Mouse (Mus musculus) heart, adult 2 months (tissue): ENCODE data around the gene Cotl1. TPM values are rescaled to one million over a fixed set of nuclear protein-coding genes. Genes with fewer than 3 reads are reported as not detected.

ENCODE experiments used
- DNase-seq, 2 experiments: peaks; one replicate each; pipeline ENCODE4 v3.0.0; 2021
- H3K27ac ChIP-seq: fragments of 200-600 bp; 2 replicates; pipeline ENCODE4 v1.8.1; 2022
- H3K27me3 ChIP-seq: fragments of 200-500 bp; 2 replicates; pipeline ENCODE4 v1.6.1; 2012; ENCODE audit warnings: mild to moderate bottlenecking, low read length, inconsistent platforms, mixed read lengths; ENCODE audit not compliant: control insufficient read depth, insufficient read depth
- H3K36me3 ChIP-seq: fragments of 200-500 bp; 2 replicates; pipeline ENCODE4 v1.6.1; 2012; ENCODE audit warnings: low read length, inconsistent platforms; ENCODE audit not compliant: control insufficient read depth, insufficient read depth
- H3K4me1 ChIP-seq: fragments of 200-500 bp; 2 replicates; pipeline ENCODE4 v1.6.1; 2011; ENCODE audit warnings: low read length; ENCODE audit not compliant: control insufficient read depth, insufficient read depth
- H3K4me3 ChIP-seq: fragments of 200-600 bp; 2 replicates; pipeline ENCODE4 v1.8.1; 2022
- H3K79me2 ChIP-seq: fragments of 200-500 bp; replicated peaks from 2 replicates; pipeline ENCODE4 v1.6.1; 2012; ENCODE audit warnings: mild to moderate bottlenecking, inconsistent platforms, low read length, moderate library complexity, mixed read lengths; ENCODE audit not compliant: control insufficient read depth, insufficient read depth
- H3K9ac ChIP-seq: fragments of 200-500 bp; 2 replicates; pipeline ENCODE4 v1.6.1; 2012; ENCODE audit warnings: low read depth, mild to moderate bottlenecking, control low read depth, inconsistent platforms, low read length, mixed read lengths
- CTCF ChIP-seq: fragments of 200-600 bp; IDR thresholded peaks from 2 replicates; pipeline ENCODE4 v1.8.1; 2022; ENCODE audit warnings: antibody characterized with exemption, mild to moderate bottlenecking, moderate library complexity
- EP300 ChIP-seq: fragments of 200-500 bp; IDR thresholded peaks from 2 replicates; pipeline ENCODE4 v1.6.1; 2011; ENCODE audit warnings: low read depth, low read length, control low read depth; ENCODE audit not compliant: insufficient read depth
- POLR2A ChIP-seq: fragments of 200-500 bp; IDR thresholded peaks from 2 replicates; pipeline ENCODE4 v1.6.1; 2011; ENCODE audit warnings: mild to moderate bottlenecking, low read depth, low read length, control low read depth; ENCODE audit not compliant: insufficient read depth
- WGBS: fragments of 180-500 bp; shearing (Covaris S2); methylation state at CpG from one replicate; pipeline ENCODE4 v1.1.7; 2018; 5-methylcytosine and 5-hydroxymethylcytosine counted together
- intact Hi-C: fragments of 180-260 bp; cut with DNase I; formaldehyde crosslinking; loops from one replicate; pipeline ENCODE4 v1.15.1; 2025
- polyA plus RNA-seq: library from polyadenylated mRNA; depleted of rRNA; stranded (reverse); fragments of >200 nt; gene quantifications from 2 replicates; pipeline ENCODE4 v1.2.3, GENCODE M21; 2012
- total RNA-seq, 2 experiments: library from RNA; stranded (reverse); gene quantifications; 2 replicates each; pipeline ENCODE4 v1.2.3; 2021

Cotl1 gene
- total and polyA plus RNA-seq, 3 experiments, result 17.5 to 23.2 (median 20.4) TPM

GRCm38 (mm10) chr8:119794689-119795088 lies 45.7 kb downstream of the Cotl1 start:
- no peaks in the 10 kb centered on the region; the same call in 1 of the 2 replicates for H3K4me1 ChIP-seq
- no peak overlapping the region for H3K9ac ChIP-seq
- no peaks in the 10 kb centered on the region for H3K27me3 ChIP-seq
- WGBS, result 61% methylated on average over 7 of the region's 7 CpGs
- H3K79me2 ChIP-seq, result no peaks in the 10 kb centered on the region
- H3K4me3 ChIP-seq, result no peak overlapping the region
- H3K27ac ChIP-seq, result no peak overlapping the region
- no peak for DNase-seq
- H3K36me3 ChIP-seq, result no peaks in the 10 kb centered on the region
- intact Hi-C loops, result no loop called here
- TF ChIP-seq POLR2A (no peak), EP300 (no peak), CTCF (no peak)

DNA sequence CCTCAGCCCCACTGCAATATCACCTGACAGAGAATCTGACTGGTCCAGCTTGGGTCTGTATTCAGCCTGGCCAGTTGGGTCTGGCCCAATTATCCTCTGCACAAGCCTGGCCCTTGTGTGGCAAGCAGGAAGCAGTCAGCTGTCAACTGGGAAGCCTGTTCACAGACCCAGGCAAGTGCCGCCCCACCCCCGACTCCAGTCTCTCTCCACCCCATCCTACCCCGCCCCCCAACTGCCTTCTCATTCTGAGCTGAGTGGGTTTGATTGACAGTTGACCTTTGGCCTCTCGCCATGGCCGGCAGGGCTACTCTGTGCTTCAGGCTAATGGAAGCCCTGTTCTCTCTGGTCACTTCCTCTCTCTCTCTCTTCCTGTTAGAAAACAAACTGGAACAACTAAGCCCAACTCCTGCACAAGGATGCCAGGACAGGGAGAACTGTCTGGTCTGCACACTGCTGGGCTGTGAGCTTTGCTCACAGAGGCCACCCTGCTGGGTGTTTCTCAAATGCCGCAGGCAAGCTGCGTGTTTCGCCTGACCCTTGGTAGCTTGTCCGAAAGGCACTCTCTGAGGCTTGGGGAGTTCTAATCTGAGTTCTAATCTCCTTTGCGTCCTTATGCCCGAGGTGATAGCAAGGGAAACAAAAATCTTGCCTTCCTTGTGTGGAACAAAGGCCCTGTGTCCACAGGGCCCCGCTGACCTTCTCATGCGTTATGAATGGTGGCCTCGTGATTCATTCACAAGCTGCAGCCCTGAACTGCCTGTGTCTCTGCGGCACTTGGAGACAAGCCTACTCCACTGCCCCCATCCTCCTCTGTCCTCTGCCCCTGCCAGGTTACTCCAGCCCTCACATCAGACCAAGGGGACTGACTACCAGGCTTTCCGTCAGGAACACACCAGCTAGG lies 48.3 kb downstream of the Cotl1 start:
- no peak overlapping the region for H3K27ac ChIP-seq
- H3K36me3 ChIP-seq, result no peaks in the 10 kb centered on the region
- intact Hi-C loops, result no loop called here
- no peak overlapping the region for H3K9ac ChIP-seq
- no peaks in the 10 kb centered on the region for H3K27me3 ChIP-seq
- WGBS, result 55% methylated on average over 16 of the region's 16 CpGs
- no peak overlapping the region for H3K4me3 ChIP-seq
- TF ChIP-seq POLR2A (no peak), CTCF (no peak), EP300 (no peak)
- peak in 1 of 2 experiments; percentile 37 for DNase-seq
- no peaks in the 10 kb centered on the region for H3K79me2 ChIP-seq
- no peaks in the 10 kb centered on the region for H3K4me1 ChIP-seq

DNA sequence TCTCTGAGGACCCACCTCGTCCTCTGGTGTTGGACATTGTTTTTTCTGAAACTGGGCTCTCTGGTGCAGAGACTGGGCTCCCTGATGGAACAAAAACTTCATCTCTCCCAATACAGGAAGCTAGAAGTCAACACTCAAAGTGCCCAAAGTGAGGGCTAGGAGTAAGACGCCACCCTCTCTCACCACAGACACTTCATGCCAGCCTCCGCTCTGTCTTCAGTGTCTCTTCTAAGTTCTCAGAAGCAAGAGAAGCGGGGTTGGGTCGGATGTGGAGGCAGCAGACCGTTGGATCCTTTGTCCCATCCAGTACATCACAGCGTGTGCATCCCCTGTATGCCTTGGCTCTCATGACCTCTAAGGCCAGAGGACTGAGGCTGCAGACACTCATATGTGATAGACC lies 50.8 kb downstream of the Cotl1 start:
- DNase-seq, result no peak
- Histone ChIP-seq H3K27me3 (no peaks in the 10 kb centered on the region), H3K4me1 (no peaks in the 10 kb centered on the region), H3K79me2 (no peaks in the 10 kb centered on the region), H3K36me3 (no peaks in the 10 kb centered on the region), H3K9ac (no peak overlapping the region), H3K27ac (no peak overlapping the region), H3K4me3 (no peak overlapping the region)
- intact Hi-C loops, result no loop called here
- 91% methylated on average over 7 of the region's 7 CpGs for WGBS
- TF ChIP-seq CTCF (no peak), EP300 (no peak), POLR2A (no peak)

DNA sequence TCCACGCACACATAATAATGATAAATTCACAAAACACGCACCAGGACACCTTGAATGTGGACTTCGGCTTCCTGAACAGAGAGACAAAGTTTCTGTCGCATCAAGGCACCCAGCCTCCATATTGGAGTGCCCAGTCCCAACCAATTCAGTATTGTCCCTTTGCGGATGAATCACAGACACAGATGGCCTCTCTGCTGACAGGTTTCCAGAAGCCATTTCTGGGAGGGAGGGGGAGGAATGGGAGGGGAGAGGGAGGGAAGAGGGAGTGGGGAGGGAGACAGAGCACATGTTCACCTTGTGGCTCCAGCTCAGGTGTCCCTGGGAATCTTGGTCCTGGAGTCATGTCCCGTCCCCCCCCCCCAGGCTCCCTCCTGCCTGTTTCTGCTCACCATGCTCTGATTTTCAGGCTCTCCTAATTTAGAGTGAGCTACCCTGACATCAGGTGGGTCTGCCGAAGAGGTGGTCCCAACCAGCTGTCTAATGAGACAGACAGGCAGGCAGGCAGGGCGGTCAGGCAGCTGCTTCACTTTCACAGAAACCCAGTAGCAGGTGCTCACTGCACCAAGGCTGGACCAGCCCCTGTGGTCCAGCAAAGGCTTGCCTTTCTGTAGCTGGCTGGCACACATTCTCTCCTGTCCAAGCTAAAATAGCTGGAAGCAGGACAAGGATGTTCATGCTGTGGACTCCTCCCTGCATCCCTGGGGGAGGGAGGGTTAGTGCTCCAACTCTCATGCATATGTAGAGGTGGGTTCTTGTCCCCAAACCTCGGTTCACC lies 51.5 kb downstream of the Cotl1 start:
- Histone ChIP-seq H3K4me3 (no peak overlapping the region), H3K9ac (no peak overlapping the region), H3K27me3 (no peaks in the 10 kb centered on the region), H3K79me2 (no peaks in the 10 kb centered on the region), H3K4me1 (no peaks in the 10 kb centered on the region), H3K27ac (no peak overlapping the region), H3K36me3 (no peaks in the 10 kb centered on the region)
- intact Hi-C loops, result no loop called here
- DNase-seq, result no peak
- WGBS, result 83% methylated on average over 9 of the region's 9 CpGs
- TF ChIP-seq CTCF (no peak), POLR2A (no peak), EP300 (no peak)

GRCm38 (mm10) chr8:119787341-119787740 lies 53.0 kb downstream of the Cotl1 start:
- H3K27ac ChIP-seq, result no peak overlapping the region
- no peaks in the 10 kb centered on the region for H3K36me3 ChIP-seq
- 62% methylated on average over 4 of the region's 4 CpGs for WGBS
- H3K4me1 ChIP-seq, result no peaks in the 10 kb centered on the region
- no peak overlapping the region for H3K4me3 ChIP-seq
- intact Hi-C loops, result no loop called here
- no peak overlapping the region for H3K9ac ChIP-seq
- no peaks in the 10 kb centered on the region for H3K27me3 ChIP-seq
- TF ChIP-seq CTCF (no peak), EP300 (no peak), POLR2A (no peak)
- no peak for DNase-seq
- no peaks in the 10 kb centered on the region for H3K79me2 ChIP-seq

DNA sequence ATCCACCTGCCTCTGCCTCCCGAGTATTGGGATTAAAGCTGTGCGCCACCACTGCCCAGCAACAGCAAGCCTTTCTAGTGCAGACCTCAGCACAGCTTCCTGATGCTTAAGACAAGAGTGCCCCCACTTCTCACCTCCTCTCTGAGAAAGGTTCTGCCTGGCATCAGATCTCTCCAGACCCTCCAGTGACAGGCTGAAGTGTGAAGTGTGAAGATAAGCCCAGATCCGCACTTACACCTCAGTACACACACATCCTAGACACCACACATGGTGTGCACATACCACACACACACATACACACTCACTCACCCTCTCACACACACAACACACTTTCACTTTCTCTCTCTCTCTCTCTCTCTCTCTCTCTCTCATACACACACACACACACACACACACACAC lies 53.5 kb downstream of the Cotl1 start:
- Histone ChIP-seq H3K79me2 (no peaks in the 10 kb centered on the region), H3K9ac (no peak overlapping the region), H3K36me3 (no peaks in the 10 kb centered on the region), H3K4me1 (no peaks in the 10 kb centered on the region), H3K27me3 (no peaks in the 10 kb centered on the region), H3K4me3 (no peak overlapping the region), H3K27ac (no peak overlapping the region)
- TF ChIP-seq EP300 (no peak), CTCF (no peak)
- 74% methylated on average over 3 of the region's 3 CpGs for WGBS
- no peak for DNase-seq
- intact Hi-C loops, result no loop called here
